Mouse (Mus musculus): ENCODE data around the gene Colgalt2. TPM values are rescaled to one million over a fixed set of nuclear protein-coding genes. Genes with fewer than 3 reads are reported as not detected.
A peak's percentile ranks its signal among the peaks of the same experiment; 100 is the strongest.

Gene Colgalt2
- total RNA-seq, 4 experiments from 2014 or later = 5.3 to 7.0 (median 6.1) TPM

DNA sequence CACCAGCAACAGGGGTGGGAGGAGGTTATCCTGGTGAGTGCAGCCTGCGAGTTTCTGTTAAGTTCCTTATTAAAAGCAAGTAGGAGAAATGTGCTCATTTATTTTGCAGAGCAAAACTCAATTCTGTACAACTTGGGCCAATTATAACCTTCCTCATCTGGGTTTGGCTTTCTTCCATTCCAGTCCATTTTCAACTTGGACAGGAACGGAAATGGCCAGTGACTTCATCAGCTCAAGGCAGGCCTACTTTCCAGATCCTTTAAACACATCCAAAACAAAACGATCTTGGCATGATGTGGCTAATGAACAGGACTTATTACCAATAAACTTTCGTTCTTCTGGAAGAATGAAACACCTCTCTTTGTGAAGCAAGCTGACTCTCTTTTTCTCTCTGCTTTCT lies 76.5 kb downstream of the Colgalt2 start:
- no peak for DNase-seq (ENCODE audit: low spot score in 2 of 2)

DNA sequence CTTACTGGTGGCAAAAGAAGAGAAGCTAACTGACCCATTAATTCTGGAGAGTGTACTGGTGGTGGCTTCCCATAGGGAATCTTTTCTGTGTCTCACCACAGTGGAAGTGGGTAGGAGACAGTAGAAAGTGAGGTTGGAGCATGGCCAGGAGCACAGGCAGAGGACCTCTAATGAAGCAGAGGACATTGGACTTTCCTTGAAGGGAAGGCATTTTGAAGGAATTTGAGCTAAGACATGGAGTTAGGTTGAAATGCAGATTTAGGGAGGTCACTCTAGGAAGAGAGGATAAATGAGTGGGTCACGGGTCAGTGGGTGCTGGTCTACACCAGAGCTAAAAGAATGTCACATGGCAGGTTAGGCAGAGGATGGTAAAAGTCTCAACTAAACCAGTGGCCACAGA lies 91.2 kb downstream of the Colgalt2 start:
- no peak for DNase-seq (ENCODE audit: low spot score in 2 of 2)

GRCm38 (mm10) chr1:152492258-152492657 lies 92.6 kb downstream of the Colgalt2 start:
- DNase-seq (ENCODE audit: low spot score in 2 of 2) = no peak

GRCm38 (mm10) chr1:152496831-152497230 lies 97.2 kb downstream of the Colgalt2 start:
- DNase-seq (ENCODE audit: low spot score in 2 of 2) = no peak

GRCm38 (mm10) chr1:152497581-152497980 lies 98.0 kb downstream of the Colgalt2 start:
- DNase-seq (ENCODE audit: low spot score in 2 of 2) = no peak

DNA sequence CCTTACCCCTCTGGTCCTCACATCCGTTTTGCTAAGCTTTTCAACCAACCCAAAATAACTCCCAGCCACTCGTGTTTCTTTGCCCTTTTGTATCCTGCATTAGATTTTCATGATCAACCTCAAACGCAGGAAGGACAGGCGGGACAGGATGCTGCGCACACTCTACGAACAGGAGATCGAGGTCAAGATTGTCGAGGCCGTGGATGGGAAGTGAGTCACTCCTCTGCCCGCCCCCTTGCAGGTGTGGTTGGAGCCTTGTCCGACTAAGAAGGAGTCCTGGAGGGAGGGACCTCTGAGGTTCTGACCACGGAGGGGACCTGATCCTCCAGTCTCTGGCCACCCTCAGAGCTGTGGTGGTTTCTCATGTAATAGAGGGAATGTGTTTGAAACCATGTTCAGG lies 100.2 kb downstream of the Colgalt2 start:
- no peak for DNase-seq (ENCODE audit: low spot score in 2 of 2)

GRCm38 (mm10) chr1:152506175-152506574 lies 106.5 kb downstream of the Colgalt2 start:
- DNase-seq (ENCODE audit: low spot score in 2 of 2) = no peak

GRCm38 (mm10) chr1:152506726-152507125 lies 107.1 kb downstream of the Colgalt2 start:
- DNase-seq (ENCODE audit: low spot score in 2 of 2) = no peak

GRCm38 (mm10) chr1:152508481-152509220 lies 109.0 kb downstream of the Colgalt2 start:
- no peak for DNase-seq (ENCODE audit: low spot score in 2 of 2)

DNA sequence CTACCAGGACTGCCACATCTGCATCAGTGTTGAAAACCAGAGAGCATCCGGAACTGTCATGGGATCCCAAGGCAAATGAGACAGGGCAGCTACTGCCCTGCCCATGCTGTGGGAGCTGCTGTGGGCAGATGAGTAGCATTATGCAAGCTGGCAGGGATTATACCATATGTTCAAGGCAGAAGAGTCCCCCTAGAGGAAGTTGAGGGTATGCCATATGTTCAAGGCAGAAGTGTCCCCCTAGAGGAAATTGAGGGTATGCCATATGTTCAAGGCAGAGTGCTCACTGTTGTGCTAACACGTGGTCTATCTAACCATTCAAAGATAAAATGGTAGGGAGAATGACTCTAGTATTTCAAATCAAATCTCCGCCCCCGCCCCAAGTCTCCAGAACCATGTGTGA lies 111.6 kb downstream of the Colgalt2 start:
- DNase-seq (ENCODE audit: low spot score in 2 of 2) = no peak

DNA sequence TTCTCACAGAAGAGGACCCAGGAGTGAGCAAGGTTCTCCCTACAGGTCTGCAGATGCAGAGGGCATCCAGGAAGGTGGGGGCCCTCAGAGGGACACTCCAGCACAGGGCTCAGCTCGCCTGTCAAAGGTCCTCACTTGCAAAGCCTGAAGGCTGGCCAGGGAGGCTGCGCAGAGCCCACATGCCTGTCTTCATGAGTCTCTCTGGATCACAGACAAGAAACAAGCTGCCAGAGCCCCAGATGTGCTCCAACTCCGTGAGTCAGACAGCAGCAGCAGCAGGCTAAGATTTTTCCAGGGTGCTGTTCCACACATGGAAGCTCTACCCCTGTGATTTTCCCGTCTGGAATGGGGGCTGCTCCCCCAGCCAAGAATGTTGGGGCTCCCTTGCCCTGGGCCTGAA lies 114.6 kb downstream of the Colgalt2 start:
- no peak for DNase-seq (ENCODE audit: low spot score in 2 of 2)

DNA sequence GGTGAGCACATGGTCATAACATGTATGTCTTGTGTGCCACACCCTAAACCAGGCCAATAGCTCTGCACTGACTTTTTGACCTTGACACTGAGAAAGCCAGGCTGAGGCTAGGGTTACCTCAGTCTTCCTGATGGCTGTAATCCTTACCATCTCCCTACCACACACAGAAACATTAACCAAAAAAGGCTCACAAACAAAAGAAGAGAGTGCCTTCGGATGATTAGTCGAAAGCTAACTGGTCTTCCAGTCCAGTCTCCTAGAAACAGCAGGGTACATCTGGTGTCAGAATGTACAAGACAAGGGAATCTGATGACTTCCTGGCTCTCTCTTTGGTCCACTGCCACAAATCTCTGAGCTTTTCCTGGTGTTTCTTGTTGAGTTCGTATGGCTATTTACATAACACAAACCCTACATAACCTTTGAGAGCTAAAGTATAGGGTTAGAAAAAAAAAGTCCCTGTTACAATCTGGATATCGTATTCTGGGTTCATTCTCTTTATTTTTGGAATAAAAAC lies 117.5 kb downstream of the Colgalt2 start:
- DNase-seq (ENCODE audit: low spot score in 2 of 2) = no peak

- no peak for DNase-seq (ENCODE audit: low spot score in 2 of 2)
These were observed 119.3 kb downstream of the Colgalt2 start for GRCm38 (mm10) chr1:152518971-152519370.

DNA sequence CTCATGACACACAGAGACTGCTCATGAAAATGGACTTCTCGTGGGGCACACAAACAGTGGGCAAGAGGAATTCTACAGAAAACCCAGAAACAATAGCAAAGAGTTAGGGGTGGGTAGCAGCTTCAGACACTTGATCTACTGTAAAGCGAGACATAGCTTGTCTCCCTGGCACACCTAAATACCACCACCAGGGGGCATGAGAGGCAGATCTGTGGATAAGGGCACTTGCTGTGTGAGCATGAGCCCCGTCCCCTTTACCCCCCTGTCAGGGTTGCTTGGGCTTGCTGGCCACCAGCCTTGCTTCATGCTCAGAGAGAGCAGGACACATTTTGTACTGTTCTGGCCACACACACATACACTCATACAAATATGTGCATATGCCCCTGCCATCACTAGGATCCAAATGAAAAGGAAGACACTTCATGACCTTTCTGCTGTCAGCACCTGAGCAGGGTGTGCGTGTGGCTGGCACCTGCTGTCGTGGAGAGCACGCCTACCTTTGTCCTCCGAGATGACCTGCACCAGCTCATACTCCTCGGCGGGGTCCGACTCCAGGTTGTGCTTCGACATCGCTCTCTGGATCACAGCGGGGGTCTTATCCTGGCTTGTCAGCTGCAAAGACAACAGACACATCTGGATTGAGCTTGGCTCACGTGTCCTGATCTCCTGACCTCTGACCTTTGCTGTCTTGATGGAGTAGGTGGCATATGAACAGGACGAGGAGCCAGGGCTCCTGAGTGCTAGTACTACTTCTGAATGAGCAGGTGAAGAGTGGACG lies 121.4 kb downstream of the Colgalt2 start:
- peak in 1 of 2 experiments; percentile 63 for DNase-seq (ENCODE audit: low spot score in 2 of 2)

DNA sequence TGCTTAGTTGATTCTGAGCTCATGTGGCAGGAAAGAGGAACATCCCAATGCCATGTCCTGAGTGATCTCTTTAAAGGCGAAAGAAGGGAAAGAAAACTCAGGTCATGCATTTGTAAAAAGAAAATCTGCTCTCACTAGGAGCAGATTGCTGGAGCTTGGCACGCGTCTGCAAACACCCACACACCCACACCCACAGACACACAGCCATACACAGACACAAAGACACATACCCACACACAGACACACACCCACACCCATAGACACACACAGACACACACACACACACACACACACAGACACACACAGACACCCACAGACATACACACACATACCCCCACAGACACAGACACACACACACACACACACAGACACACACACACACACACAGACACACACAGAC lies 122.6 kb downstream of the Colgalt2 start:
- peak; percentile 69 to 75 for DNase-seq (ENCODE audit: low spot score in 2 of 2)

- DNase-seq (ENCODE audit: low spot score in 2 of 2) = no peak
These were observed 123.7 kb downstream of the Colgalt2 start for GRCm38 (mm10) chr1:152523292-152523691.

DNA sequence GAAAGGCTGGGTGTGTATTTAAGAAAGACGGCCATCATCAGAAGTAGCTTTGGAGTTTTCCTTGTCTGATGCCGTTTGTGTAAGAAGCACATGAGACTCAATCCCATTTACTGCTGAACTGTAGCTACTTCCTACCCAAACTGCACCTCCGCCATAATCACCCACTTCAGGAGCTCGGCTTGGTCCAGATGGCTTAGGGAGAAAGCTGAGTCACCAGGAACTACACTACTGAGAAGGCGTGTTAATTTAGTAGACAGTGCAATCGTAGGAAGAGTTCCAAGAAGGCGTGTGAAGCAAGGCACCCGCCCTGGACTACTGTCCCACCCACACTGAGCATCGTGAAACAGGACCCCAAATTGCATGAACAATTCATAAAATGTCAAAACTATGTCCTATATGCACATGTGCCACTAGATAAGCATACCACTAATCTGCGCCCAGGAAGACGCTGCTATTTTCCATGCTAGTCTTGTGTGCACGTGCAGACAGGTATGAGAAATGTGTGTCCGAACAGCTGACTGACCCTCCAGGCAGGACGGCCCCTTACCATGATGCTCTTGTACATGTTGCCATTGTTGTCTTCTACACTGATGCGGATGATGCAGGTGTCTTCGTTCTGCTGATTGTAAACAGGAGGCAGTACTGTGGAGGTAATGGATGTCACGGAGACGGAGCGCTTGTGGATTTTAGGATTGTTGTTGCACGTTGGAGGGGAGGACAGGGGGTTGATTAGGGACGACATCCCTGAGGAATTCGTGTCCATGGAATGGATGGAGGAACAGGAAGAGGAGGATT lies 124.7 kb downstream of the Colgalt2 start:
- DNase-seq (ENCODE audit: low spot score in 2 of 2) = peak; percentile 73 to 74

GRCm38 (mm10) chr1:152524987-152525648 lies 125.5 kb downstream of the Colgalt2 start:
- DNase-seq (ENCODE audit: low spot score in 2 of 2) = peak; percentile 72 to 86

GRCm38 (mm10) chr1:152526154-152526553 lies 126.5 kb downstream of the Colgalt2 start:
- DNase-seq (ENCODE audit: low spot score in 2 of 2) = no peak

GRCm38 (mm10) chr1:152528214-152528613 lies 128.6 kb downstream of the Colgalt2 start:
- no peak for DNase-seq (ENCODE audit: low spot score in 2 of 2)

- DNase-seq (ENCODE audit: low spot score in 2 of 2) = no peak
These were observed 129.1 kb downstream of the Colgalt2 start for GRCm38 (mm10) chr1:152528778-152529177.

Measured in layer of hippocampus, adult 8-10 months (tissue).